Mouse (Mus musculus) cerebellum, adult 2 months (tissue): ENCODE measurements around the gene Efhd2. TPM values are rescaled to one million over a fixed set of nuclear protein-coding genes. Genes with fewer than 3 reads are reported as not detected.

Source experiments
- DNase-seq, 2 experiments: peaks; one replicate each; pipeline ENCODE4 v3.0.0; 2021
- H3K27ac ChIP-seq: fragments of 200-500 bp; 2 replicates; pipeline ENCODE4 v1.5.1; 2012; ENCODE audit warnings: low read length, control low read depth, inconsistent platforms; ENCODE audit not compliant: insufficient read depth
- H3K27me3 ChIP-seq: fragments of 200-500 bp; 2 replicates; pipeline ENCODE4 v1.6.1; 2012; ENCODE audit warnings: inconsistent platforms, mild to moderate bottlenecking, low read length, moderate library complexity; ENCODE audit not compliant: control insufficient read depth, insufficient read depth
- H3K4me1 ChIP-seq: fragments of 200-500 bp; 2 replicates; pipeline ENCODE4 v1.6.1; 2011; ENCODE audit warnings: low read length; ENCODE audit not compliant: control insufficient read depth, insufficient read depth
- H3K4me3 ChIP-seq: fragments of 200-500 bp; replicated peaks from 2 replicates; pipeline ENCODE3; 2011; ENCODE audit warnings: mild to moderate bottlenecking, low read depth, low read length, control low read depth; ENCODE audit not compliant: insufficient read depth
- CTCF ChIP-seq: fragments of 200-500 bp; IDR thresholded peaks from 2 replicates; pipeline ENCODE4 v1.5.1; 2011; ENCODE audit warnings: low read depth, mild to moderate bottlenecking, control low read depth, low read length, moderate library complexity, borderline replicate concordance; ENCODE audit not compliant: insufficient read depth
- POLR2A ChIP-seq: fragments of 200-500 bp; IDR thresholded peaks from 2 replicates; pipeline ENCODE4 v1.6.1; 2011; ENCODE audit warnings: low read length, control low read depth, borderline replicate concordance; ENCODE audit not compliant: insufficient read depth
- WGBS: fragments of 180-500 bp; shearing (Covaris S2); methylation state at CpG from one replicate; pipeline ENCODE4 v1.1.7; 2018; 5-methylcytosine and 5-hydroxymethylcytosine counted together
- polyA plus RNA-seq: library from polyadenylated mRNA; depleted of rRNA; stranded (reverse); fragments of >200 nt; gene quantifications from 2 replicates; pipeline ENCODE4 v1.2.3, GENCODE M21; 2012

Efhd2 gene
- polyA plus RNA-seq, 1 experiment = 152 TPM

GRCm38 (mm10) chr4:141879074-141879473, 4.4 kb upstream of the Efhd2 start:
- TF ChIP-seq POLR2A (no peak), CTCF (no peak)
- Histone ChIP-seq H3K4me3 (no peak overlapping the region), H3K27me3 (no peaks in the 10 kb centered on the region), H3K27ac (no peak overlapping the region), H3K4me1 (0 out of 2 replicates have a peak, but pooled peaks cover 10% of the 10 kb centered on the region)
- 69% methylated on average over 4 of the region's 4 CpGs for WGBS
- DNase-seq = no peak

GRCm38 (mm10) chr4:141878621-141879020, 3.9 kb upstream of the Efhd2 start:
- Histone ChIP-seq H3K4me3 (no peak overlapping the region), H3K27me3 (no peaks in the 10 kb centered on the region), H3K27ac (no peak overlapping the region), H3K4me1 (peaks cover 11% of the 10 kb centered on the region; the same call in 1 of the 2 replicates)
- TF ChIP-seq POLR2A (no peak), CTCF (no peak)
- no peak for DNase-seq
- WGBS = 79% methylated on average over 7 of the region's 7 CpGs

GRCm38 (mm10) chr4:141875481-141876108, 875 bp upstream of the Efhd2 start:
- Histone ChIP-seq H3K27me3 (no peaks in the 10 kb centered on the region), H3K27ac (no peak overlapping the region), H3K4me1 (peaks cover 27% of the 10 kb centered on the region), H3K4me3 (no peak overlapping the region)
- 41% methylated on average over 8 of the region's 8 CpGs for WGBS
- DNase-seq = no peak
- TF ChIP-seq CTCF = no peak
- TF ChIP-seq POLR2A = no peak

- H3K27ac ChIP-seq = no peak overlapping the region
- no peak for DNase-seq
- H3K27me3 ChIP-seq = no peaks in the 10 kb centered on the region
- TF ChIP-seq CTCF (no peak), POLR2A (no peak)
- 2% methylated on average over 19 of the region's 19 CpGs for WGBS
- H3K4me3 ChIP-seq = peak overlapping the region; percentile 77
- peaks cover 33% of the 10 kb centered on the region for H3K4me1 ChIP-seq
These were observed 564 bp downstream of the Efhd2 start for GRCm38 (mm10) chr4:141874111-141874600.

- no peak for TF ChIP-seq CTCF
- no peak for TF ChIP-seq POLR2A
- peak in 1 of 2 experiments; percentile 25 for DNase-seq
- WGBS = 67% methylated on average over 9 of the region's 9 CpGs
- Histone ChIP-seq H3K4me3 (peak overlapping the region; percentile 17), H3K27me3 (no peaks in the 10 kb centered on the region), H3K27ac (no peak overlapping the region), H3K4me1 (peaks cover 33% of the 10 kb centered on the region)
These were observed 1.7 kb downstream of the Efhd2 start for GRCm38 (mm10) chr4:141872977-141873376.

- peaks cover 41% of the 10 kb centered on the region for H3K4me1 ChIP-seq
- TF ChIP-seq CTCF = no peak
- TF ChIP-seq POLR2A = no peak
- H3K27ac ChIP-seq = peak overlapping the region; percentile 14
- DNase-seq = peak; percentile 68 to 82
- H3K4me3 ChIP-seq = peak overlapping the region; percentile 22
- WGBS = 8% methylated on average over 9 of the region's 9 CpGs
- H3K27me3 ChIP-seq = no peaks in the 10 kb centered on the region
These were observed 2.8 kb downstream of the Efhd2 start for GRCm38 (mm10) chr4:141871909-141872308.

- Histone ChIP-seq H3K27me3 (no peaks in the 10 kb centered on the region), H3K27ac (peak overlapping the region; percentile 14), H3K4me3 (peak overlapping the region; percentile 7), H3K4me1 (peaks cover 46% of the 10 kb centered on the region)
- 68% methylated on average over 3 of the region's 3 CpGs for whole genome bisulfite sequencing
- no peak for TF ChIP-seq POLR2A
- no peak for TF ChIP-seq CTCF
- DNase-seq = peak in 1 of 2 experiments; percentile 23
These were observed 3.4 kb downstream of the Efhd2 start for GRCm38 (mm10) chr4:141871333-141871725.
